Mouse (Mus musculus): ENCODE results near the gene Unc13a. TPM values are rescaled to one million over a fixed set of nuclear protein-coding genes. Genes with fewer than 3 reads are reported as not detected.

Unc13a gene
- total RNA-seq, 2 experiments from 2014 or later: 268 to 288 TPM

GRCm38 (mm10) chr8:71580201-71580600 is 91.4 kb downstream of the Unc13a start:
- no peak for DNase-seq

DNA sequence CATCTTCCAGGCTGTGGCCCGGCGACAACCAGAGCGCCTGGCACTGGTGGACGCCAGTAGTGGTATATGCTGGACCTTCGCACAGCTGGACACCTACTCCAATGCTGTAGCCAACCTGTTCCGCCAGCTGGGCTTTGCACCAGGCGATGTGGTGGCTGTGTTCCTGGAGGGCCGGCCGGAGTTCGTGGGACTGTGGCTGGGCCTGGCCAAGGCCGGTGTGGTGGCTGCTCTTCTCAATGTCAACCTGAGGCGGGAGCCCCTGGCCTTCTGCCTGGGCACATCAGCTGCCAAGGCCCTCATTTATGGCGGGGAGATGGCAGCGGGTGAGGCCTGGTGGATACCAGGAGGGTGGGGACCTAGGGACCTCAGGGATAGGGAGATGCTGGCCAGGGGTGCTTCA is 92.1 kb downstream of the Unc13a start:
- DNase-seq: no peak

GRCm38 (mm10) chr8:71579009-71579408 is 92.5 kb downstream of the Unc13a start:
- no peak for DNase-seq

DNA sequence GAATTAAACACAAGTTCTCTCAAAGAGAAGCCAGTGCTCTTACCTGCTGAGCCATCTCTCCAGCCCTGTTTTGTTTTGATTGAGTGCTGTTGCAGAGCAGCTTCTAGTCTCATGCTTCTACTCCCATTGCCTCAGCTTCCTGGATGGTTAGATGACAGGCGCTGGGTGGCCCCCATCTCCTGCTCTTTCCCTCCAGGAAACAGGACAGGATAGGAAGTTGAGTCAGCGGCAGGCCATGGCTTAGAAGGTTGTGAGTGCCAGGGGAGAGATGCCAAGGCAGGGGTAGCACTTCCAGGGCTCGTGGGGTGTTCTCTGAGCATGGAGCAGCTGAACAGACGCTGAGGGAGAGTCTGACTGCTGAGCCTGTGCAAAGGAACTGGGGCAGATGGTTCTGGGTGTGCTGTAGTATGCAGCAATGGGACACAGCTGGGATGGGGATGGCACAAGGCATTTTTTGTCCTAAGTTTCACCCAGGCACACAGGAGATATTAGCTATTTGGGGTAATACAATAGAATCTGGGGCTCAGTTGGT is 93.6 kb downstream of the Unc13a start:
- DNase-seq: peak in 1 of 2 experiments; percentile 56

GRCm38 (mm10) chr8:71575020-71575419 is 96.5 kb downstream of the Unc13a start:
- no peak for DNase-seq

- DNase-seq: no peak
Observed at GRCm38 (mm10) chr8:71574426-71574825, 97.1 kb downstream of the Unc13a start.

Small RNAs within 50 kb of the gene (microRNA-seq; reads per million reads assigned to microRNA genes)
- 24.8 to 30.0 reads per million in 2 experiments for gene Mir6769b

Other genes starting within 250 kb of the Unc13a start
- 100 to 1,000 TPM; 274 to 278 TPM for gene Abhd8, start 208.1 kb downstream of the Unc13a start, total RNA-seq (2021)
- gene Mrpl34, start 206.8 kb downstream of the Unc13a start, total RNA-seq (2021): 10 to 100 TPM; 49.6 to 52.1 TPM
- gene Dda1, start 202.6 kb downstream of the Unc13a start, total RNA-seq (2021): 10 to 100 TPM; 87.6 to 93.5 TPM
- gene Ano8, start 185.8 kb downstream of the Unc13a start, total RNA-seq (2021): 10 to 100 TPM; 54.3 to 55.1 TPM
- 10 to 100 TPM; 31.7 to 33.3 TPM for gene Gtpbp3, start 183.7 kb downstream of the Unc13a start, total RNA-seq (2021)
- gene Plvap, start 160.0 kb downstream of the Unc13a start, total RNA-seq (2021): 1 to 10 TPM; 6.3 to 6.7 TPM
- gene Ccdc194, start 146.0 kb downstream of the Unc13a start, total RNA-seq (2021): not detected
- 1 to 10 TPM; 3.0 to 5.8 TPM for gene Bst2, start 134.3 kb downstream of the Unc13a start, total RNA-seq (2021)
- gene Mvb12a, start 128.8 kb downstream of the Unc13a start, total RNA-seq (2021): 10 to 100 TPM; 30.1 to 34.7 TPM
- gene Tmem221, start 112.9 kb downstream of the Unc13a start, total RNA-seq (2021): not detected
- gene Nxnl1, start 105.2 kb downstream of the Unc13a start, total RNA-seq (2021): not detected
- 100 to 1,000 TPM; 109 to 123 TPM for gene Slc27a1, start 102.9 kb downstream of the Unc13a start, total RNA-seq (2021)
- gene Pgls, start 79.6 kb downstream of the Unc13a start, total RNA-seq (2021): 10 to 100 TPM; 31.0 to 35.8 TPM
- gene Fam129c, start 74.1 kb downstream of the Unc13a start, total RNA-seq (2021): 1 to 10 TPM; 3.7 to 4.5 TPM
- 10 to 100 TPM; 52.3 to 55.6 TPM for gene Colgalt1, start 60.8 kb downstream of the Unc13a start, total RNA-seq (2021)
- gene Jak3, start 4.5 kb upstream of the Unc13a start, total RNA-seq (2021): 1 to 10 TPM; 5.2 TPM
- gene Insl3, start 17.5 kb upstream of the Unc13a start, total RNA-seq (2021): 1 to 10 TPM in 1 of 2 experiments, not detected in 1; 3.6 TPM
- gene B3gnt3, start 30.0 kb upstream of the Unc13a start, total RNA-seq (2021): under 1 TPM; 0.40 to 0.91 TPM
- 100 to 1,000 TPM; 103 to 114 TPM for gene Fcho1, start 54.0 kb upstream of the Unc13a start, total RNA-seq (2021)
- gene Zfp709, start 210.3 kb upstream of the Unc13a start, total RNA-seq (2021): 10 to 100 TPM; 10.4 to 13.1 TPM
- 10 to 100 TPM; 15.7 to 17.0 TPM for gene Zfp882, start 236.9 kb upstream of the Unc13a start, total RNA-seq (2021)
- 10 to 100 TPM; 27.4 to 28.8 TPM for gene Zfp617, start 236.9 kb upstream of the Unc13a start, total RNA-seq (2021)